Mouse (Mus musculus): ENCODE measurements around the gene Nsmce3. TPM values are rescaled to one million over a fixed set of nuclear protein-coding genes. Genes with fewer than 3 reads are reported as not detected.
A peak's percentile ranks its signal among the peaks of the same experiment; 100 is the strongest.

Nsmce3 gene
- polyA plus RNA-seq (2016; fragmentation: Nextera tagmentation; extraction: Ambion mirVana), result 10.9 and 11.1 TPM in 2 replicates

DNA sequence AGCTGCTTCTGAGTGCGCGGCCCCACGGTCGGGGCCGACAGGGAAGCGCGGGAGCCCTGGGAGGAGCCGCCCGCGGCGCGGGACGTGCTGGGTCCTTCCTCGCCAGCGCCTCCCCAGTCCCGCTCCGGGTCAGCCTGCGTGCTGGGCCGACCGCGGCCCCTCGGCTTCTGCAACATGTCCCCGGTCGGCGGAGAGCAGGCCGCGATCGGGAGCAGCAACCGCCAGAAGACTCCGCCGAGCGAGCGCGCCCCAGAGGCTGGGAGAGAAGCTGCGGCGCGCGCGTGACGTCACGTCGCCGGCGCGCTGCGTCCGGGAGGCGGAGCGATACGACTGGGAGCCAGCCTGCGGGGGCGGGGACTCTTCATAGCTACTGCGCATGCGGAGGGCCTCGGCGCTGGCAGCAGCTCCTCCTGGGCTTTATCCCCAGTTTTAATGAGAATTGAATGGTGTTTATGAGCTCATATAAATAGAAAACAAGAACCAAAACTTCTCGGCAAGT lies at the start of gene Nsmce3:
Nsmce3 (minus strand) TSS at position 255 of the 499 bp plus-strand sequence.
- under 1% methylated on average over 57 of the region's 57 CpGs for WGBS

DNA sequence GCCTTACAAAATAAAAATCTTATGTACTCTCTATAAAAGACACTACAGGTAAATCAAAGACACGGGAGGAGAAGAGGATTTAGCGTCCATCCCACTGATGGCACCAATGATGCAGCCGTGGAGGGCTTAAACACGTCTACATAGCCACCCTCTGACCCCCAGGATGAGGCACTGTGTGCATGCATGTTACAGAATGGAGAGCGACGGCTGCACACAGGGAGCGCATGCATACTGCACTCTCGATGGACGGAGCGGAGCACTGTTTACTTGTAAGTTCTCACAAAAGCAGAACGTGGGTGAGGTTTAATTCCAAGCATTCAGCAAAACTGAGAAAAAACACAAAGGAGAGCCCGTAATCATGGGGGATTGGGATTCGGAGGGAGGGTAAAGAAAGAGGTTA lies 48.4 kb upstream of the Nsmce3 start:
- no peaks in the 10 kb centered on the region for H3K27me3 ChIP-seq
- H3K9me3 ChIP-seq (replicated peaks), result no peaks in the 10 kb centered on the region; the same call in 1 of the 2 replicates
- H3K9ac ChIP-seq, result no peak overlapping the region
- H3K27ac ChIP-seq, result no peak overlapping the region
- H3K4me3 ChIP-seq, result no peak overlapping the region
- H3K4me1 ChIP-seq, result peaks cover 8% of the 10 kb centered on the region; the same call in 1 of the 2 replicates
- no peaks in the 10 kb centered on the region for H3K36me3 ChIP-seq
- ATAC-seq (ENCODE audit: low FRiP score), result no peak
- WGBS, result 74% methylated on average over 13 of the region's 13 CpGs
- H3K4me2 ChIP-seq (replicated peaks), result no peak overlapping the region

More for the DNA sequence above, at the start of gene Nsmce3:
- Histone ChIP-seq H3K27me3 (no peaks in the 10 kb centered on the region), H3K4me3 (peak within 1 kb of the TSS; percentile 87), H3K27ac (peak within 1 kb of the TSS; percentile 96), H3K4me1 (peaks cover 22% of the 10 kb centered on the region), H3K4me2 (replicated peaks) (peak within 1 kb of the TSS; percentile 85), H3K9ac (peak within 1 kb of the TSS; percentile 96), H3K36me3 (0 out of 2 replicates have a peak, but pooled peaks cover 2% of the 10 kb centered on the region), H3K9me3 (replicated peaks) (no peaks in the 10 kb centered on the region)
- peak; percentile 93 for ATAC-seq (ENCODE audit: low FRiP score)

DNA sequence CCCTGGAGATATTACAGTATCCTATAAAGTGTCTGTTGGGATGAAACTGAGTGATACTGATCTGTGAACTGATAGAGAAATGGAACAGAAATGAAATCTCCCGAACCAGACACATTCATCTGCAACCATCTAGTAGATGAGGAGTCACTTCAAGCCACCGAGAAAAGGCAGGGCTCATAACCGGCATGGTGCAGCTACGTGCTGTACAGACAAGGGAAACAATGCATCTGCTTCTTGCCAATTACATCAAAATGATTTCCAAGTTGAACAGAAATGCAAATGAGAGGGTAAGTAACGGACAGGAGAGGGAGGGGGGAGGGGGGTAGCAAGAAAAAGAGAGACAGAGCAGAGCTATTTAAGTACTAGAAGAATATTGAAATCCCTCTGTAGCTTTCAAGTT lies 47.9 kb upstream of the Nsmce3 start:
- ATAC-seq (ENCODE audit: low FRiP score), result 0 out of 2 replicates have a peak, but pooled peaks have one; percentile 50
- H3K4me3 ChIP-seq, result no peak overlapping the region
- H3K9ac ChIP-seq, result no peak overlapping the region
- no peaks in the 10 kb centered on the region for H3K27me3 ChIP-seq
- peaks cover 8% of the 10 kb centered on the region; the same call in 1 of the 2 replicates for H3K4me1 ChIP-seq
- no peaks in the 10 kb centered on the region for H3K36me3 ChIP-seq
- H3K27ac ChIP-seq, result no peak overlapping the region
- H3K9me3 ChIP-seq (replicated peaks), result no peaks in the 10 kb centered on the region; the same call in 1 of the 2 replicates
- WGBS, result 40% methylated on average over 5 of the region's 5 CpGs
- H3K4me2 ChIP-seq (replicated peaks), result no peak overlapping the region

DNA sequence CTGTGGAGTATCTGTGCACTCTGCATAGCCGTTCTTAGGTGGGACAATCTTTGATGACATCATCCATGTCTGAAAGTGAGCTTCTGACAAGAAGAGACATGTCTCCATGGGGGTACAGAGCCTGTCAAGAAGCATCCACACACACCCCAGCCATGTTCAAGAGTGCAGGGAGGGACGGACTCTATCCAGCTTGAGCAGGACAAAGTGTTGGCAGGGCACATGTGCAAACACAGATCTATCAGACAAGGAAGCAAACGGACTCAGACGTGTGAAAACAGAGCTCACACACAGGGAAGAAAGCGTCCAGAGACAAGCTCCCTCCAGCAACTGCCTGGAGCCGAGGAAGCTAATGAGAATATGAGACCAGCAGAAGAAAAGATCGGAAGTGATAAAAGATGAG lies 43.9 kb upstream of the Nsmce3 start:
- peaks cover 8% of the 10 kb centered on the region; the same call in 1 of the 2 replicates for H3K4me1 ChIP-seq
- 61% methylated on average over 7 of the region's 7 CpGs for WGBS
- no peak for ATAC-seq (ENCODE audit: low FRiP score)
- H3K4me3 ChIP-seq, result no peak overlapping the region
- H3K4me2 ChIP-seq (replicated peaks), result no peak overlapping the region
- no peaks in the 10 kb centered on the region for H3K36me3 ChIP-seq
- H3K27ac ChIP-seq, result no peak overlapping the region
- no peak overlapping the region for H3K9ac ChIP-seq
- H3K9me3 ChIP-seq (replicated peaks), result no peaks in the 10 kb centered on the region; the same call in 1 of the 2 replicates
- H3K27me3 ChIP-seq, result no peaks in the 10 kb centered on the region

DNA sequence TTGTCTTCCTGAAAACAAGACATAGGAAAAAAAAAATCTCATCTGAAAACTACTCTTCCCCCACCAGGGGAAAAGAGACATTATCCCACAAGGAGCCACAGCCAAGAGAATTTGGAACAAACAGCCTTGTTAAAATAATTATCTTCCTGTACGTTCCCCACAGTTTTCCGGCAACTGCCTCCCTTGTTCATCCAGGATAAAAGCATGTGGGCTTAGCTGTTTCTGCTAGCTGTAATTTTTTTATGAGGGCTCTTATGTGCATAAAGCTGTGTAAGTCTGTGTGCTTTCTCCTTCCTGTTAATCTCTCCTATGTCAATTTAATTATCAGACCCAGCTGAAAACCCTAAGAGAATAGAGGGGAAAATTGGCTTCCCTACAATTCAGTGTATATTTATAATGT lies 42.3 kb upstream of the Nsmce3 start:
- Histone ChIP-seq H3K9ac (no peak overlapping the region), H3K4me1 (no peaks in the 10 kb centered on the region), H3K36me3 (no peaks in the 10 kb centered on the region), H3K4me3 (no peak overlapping the region), H3K9me3 (replicated peaks) (no peaks in the 10 kb centered on the region; the same call in 1 of the 2 replicates), H3K27me3 (no peaks in the 10 kb centered on the region), H3K4me2 (replicated peaks) (no peak overlapping the region), H3K27ac (no peak overlapping the region)
- 83% methylated on average over 2 of the region's 2 CpGs for WGBS
- ATAC-seq (ENCODE audit: low FRiP score), result no peak

DNA sequence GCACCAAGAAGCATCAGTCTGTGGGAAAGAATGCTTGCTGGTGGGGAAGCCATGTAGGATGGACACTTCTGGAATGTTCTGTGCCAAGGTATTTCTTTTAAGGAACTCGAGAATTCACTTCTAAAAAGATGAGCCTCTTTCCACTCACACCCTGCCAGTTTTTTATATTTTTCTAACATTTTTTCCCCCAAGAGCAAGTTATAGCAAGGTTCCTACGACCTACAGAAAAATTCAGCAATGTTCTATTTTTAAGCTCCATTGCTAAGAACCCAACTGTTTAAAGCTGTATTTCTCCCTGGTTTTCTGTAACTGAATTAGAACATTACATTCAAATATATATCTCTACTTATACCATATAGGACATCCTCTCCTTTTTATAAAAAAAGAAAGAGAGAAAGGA lies 39.1 kb upstream of the Nsmce3 start:
- H3K4me3 ChIP-seq, result no peak overlapping the region
- 84% methylated on average over 2 of the region's 2 CpGs for WGBS
- H3K9me3 ChIP-seq (replicated peaks), result no peaks in the 10 kb centered on the region
- H3K4me1 ChIP-seq, result no peaks in the 10 kb centered on the region
- ATAC-seq (ENCODE audit: low FRiP score), result no peak
- no peaks in the 10 kb centered on the region for H3K36me3 ChIP-seq
- H3K9ac ChIP-seq, result no peak overlapping the region
- no peaks in the 10 kb centered on the region for H3K27me3 ChIP-seq
- no peak overlapping the region for H3K4me2 ChIP-seq (replicated peaks)
- H3K27ac ChIP-seq, result no peak overlapping the region

DNA sequence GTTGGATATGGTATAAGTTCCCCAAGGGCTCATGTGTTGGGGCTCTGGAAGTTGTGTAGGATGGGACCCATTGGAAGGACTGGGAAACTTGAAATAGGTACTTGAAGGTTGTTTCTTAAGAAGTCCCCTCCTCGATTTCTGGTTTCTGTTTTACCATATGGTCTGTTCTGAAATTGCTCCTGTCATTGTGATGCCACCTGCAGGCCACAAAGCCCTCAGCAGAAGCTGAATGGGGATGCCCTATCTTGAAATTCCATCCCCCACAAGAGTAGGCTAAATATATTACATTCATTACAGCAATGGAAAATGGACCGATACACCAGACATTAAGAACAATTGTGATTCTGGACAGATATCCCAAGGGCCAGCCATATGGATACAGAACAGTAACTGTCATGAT lies 37.4 kb upstream of the Nsmce3 start:
- Histone ChIP-seq H3K4me2 (replicated peaks) (no peak overlapping the region), H3K4me3 (no peak overlapping the region), H3K36me3 (no peaks in the 10 kb centered on the region), H3K9ac (no peak overlapping the region), H3K9me3 (replicated peaks) (no peaks in the 10 kb centered on the region), H3K4me1 (no peaks in the 10 kb centered on the region), H3K27ac (no peak overlapping the region), H3K27me3 (no peaks in the 10 kb centered on the region)
- 86% methylated on average over 2 of the region's 2 CpGs for WGBS
- no peak for ATAC-seq (ENCODE audit: low FRiP score)

DNA sequence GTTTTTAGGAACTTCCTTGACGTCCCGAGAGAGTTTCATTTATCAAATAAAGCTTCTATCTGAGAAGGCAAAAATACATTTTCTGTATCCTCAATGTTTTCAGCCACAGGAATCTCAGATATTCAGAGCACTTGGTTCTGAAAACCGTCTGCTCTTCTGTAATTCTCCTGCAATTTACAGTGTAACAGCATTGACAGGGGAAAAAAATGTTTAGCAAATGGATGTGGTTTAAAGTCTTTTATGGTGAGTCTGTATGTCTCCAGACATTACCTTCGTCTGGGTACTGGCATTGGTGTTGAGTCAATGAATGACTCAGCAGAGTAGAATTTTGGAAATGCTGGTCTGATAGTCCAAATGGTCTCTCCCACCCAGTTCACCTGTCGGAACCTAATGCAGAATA lies 34.2 kb upstream of the Nsmce3 start:
- H3K4me3 ChIP-seq, result no peak overlapping the region
- H3K27ac ChIP-seq, result no peak overlapping the region
- 82% methylated on average over 5 of the region's 5 CpGs for WGBS

DNA sequence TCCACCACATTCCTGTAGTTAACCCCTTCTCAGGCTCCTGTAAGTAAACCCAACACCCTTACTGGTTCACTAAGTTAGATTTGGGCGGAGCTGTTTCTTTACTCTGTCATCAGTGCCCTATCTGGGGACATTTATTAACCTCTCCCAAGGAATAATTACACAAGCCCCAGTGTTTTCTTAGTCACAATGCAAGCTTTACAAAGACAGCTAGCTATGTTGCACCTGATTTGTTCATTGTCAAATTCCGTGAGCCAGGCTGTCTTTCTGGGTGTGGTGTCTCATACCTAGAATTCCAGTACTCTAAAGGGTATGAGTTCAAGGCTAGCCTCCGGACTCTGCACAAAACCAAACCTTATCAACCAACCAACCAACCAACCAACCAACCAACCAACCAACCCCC lies 32.7 kb upstream of the Nsmce3 start:
- Histone ChIP-seq H3K4me2 (replicated peaks) (no peak overlapping the region), H3K27me3 (no peaks in the 10 kb centered on the region), H3K27ac (no peak overlapping the region), H3K36me3 (no peaks in the 10 kb centered on the region), H3K9me3 (replicated peaks) (no peaks in the 10 kb centered on the region), H3K4me1 (no peaks in the 10 kb centered on the region), H3K4me3 (no peak overlapping the region), H3K9ac (no peak overlapping the region)
- ATAC-seq (ENCODE audit: low FRiP score), result no peak
- 90% methylated on average over 3 of the region's 3 CpGs for WGBS

More for the DNA sequence above, 34.2 kb upstream of the Nsmce3 start:
- no peaks in the 10 kb centered on the region for H3K4me1 ChIP-seq
- no peak overlapping the region for H3K9ac ChIP-seq
- no peak for ATAC-seq (ENCODE audit: low FRiP score)
- no peaks in the 10 kb centered on the region for H3K27me3 ChIP-seq
- no peaks in the 10 kb centered on the region for H3K36me3 ChIP-seq
- H3K4me2 ChIP-seq (replicated peaks), result no peak overlapping the region
- no peaks in the 10 kb centered on the region for H3K9me3 ChIP-seq (replicated peaks)

DNA sequence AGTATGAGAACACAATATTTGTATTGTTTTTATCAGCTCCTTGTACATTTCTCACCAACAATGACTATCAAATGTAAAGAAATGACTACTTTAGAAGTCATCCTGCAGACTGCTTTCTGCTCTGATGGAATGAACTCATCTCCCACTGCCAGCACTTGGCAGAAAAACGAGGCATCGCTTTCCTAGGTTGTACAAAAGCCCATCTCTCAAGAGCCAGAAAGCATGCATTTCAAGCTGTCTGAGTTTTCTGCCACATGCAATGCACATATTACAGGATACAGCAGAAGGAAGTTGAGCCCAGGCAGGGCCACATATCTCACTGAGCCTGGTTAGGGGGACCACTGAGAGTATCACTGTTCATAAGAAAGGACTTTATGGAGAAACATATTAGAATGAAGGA lies 27.5 kb upstream of the Nsmce3 start:
- Histone ChIP-seq H3K9me3 (replicated peaks) (no peaks in the 10 kb centered on the region), H3K4me1 (peaks cover 6% of the 10 kb centered on the region), H3K27me3 (no peaks in the 10 kb centered on the region; the same call in 1 of the 2 replicates), H3K36me3 (no peaks in the 10 kb centered on the region), H3K9ac (no peak overlapping the region), H3K4me2 (replicated peaks) (no peak overlapping the region), H3K4me3 (no peak overlapping the region), H3K27ac (no peak overlapping the region)
- ATAC-seq (ENCODE audit: low FRiP score), result no peak
- WGBS, result 88% methylated on average over 2 of the region's 2 CpGs

DNA sequence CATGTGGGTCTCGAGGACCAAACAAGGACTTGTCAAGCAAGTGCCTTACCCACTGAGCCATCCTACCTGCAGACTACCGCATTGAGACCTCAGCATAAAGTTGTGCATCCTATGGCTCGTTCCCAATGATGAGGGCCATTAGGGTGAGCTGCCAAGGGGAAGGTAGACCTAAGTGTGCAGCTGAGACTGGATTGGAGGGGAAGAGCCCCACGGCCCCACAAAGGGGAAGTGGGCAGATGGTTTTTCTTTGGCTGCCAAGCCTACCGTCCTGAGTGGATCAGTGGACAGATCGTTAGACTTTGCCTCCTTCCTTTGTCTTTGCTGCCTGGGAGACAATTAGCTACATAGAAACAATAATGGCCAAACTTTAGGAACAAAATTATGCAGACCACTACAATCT lies 23.8 kb upstream of the Nsmce3 start:
- H3K4me2 ChIP-seq (replicated peaks), result no peak overlapping the region
- H3K4me3 ChIP-seq, result no peak overlapping the region
- ATAC-seq (ENCODE audit: low FRiP score), result no peak
- H3K36me3 ChIP-seq, result no peaks in the 10 kb centered on the region
- H3K9me3 ChIP-seq (replicated peaks), result no peaks in the 10 kb centered on the region
- no peaks in the 10 kb centered on the region; the same call in 1 of the 2 replicates for H3K27me3 ChIP-seq
- H3K27ac ChIP-seq, result no peak overlapping the region
- peaks cover 7% of the 10 kb centered on the region for H3K4me1 ChIP-seq
- 89% methylated on average over 6 of the region's 6 CpGs for WGBS
- H3K9ac ChIP-seq, result no peak overlapping the region

DNA sequence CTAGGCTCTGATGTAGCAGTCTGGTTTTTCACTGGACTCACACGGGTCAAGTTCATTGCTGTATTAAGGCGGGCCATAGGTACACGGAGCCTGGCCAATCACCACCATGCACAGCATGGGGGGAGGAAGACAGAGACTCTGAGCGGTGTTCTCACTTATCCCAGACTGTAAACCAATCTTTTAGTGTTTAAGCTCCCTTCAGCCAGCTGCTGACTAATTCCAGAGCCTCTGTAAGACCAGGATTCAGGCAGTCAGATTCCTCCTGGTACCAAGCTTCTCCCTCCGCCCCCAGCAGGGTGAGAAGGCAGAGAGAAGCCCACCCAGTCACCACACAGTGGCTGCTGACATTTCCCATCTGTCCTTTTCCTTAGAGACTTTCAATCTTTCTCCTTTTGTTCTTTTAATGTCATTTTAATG lies 22.9 kb upstream of the Nsmce3 start:
- Histone ChIP-seq H3K9ac (no peak overlapping the region), H3K27ac (no peak overlapping the region), H3K9me3 (replicated peaks) (no peaks in the 10 kb centered on the region), H3K27me3 (no peaks in the 10 kb centered on the region; the same call in 1 of the 2 replicates), H3K4me2 (replicated peaks) (no peak overlapping the region), H3K36me3 (no peaks in the 10 kb centered on the region), H3K4me3 (no peak overlapping the region), H3K4me1 (peaks cover 7% of the 10 kb centered on the region)
- WGBS, result 49% methylated on average over 5 of the region's 5 CpGs
- 0 out of 2 replicates have a peak, but pooled peaks have one; percentile 38 for ATAC-seq (ENCODE audit: low FRiP score)

DNA sequence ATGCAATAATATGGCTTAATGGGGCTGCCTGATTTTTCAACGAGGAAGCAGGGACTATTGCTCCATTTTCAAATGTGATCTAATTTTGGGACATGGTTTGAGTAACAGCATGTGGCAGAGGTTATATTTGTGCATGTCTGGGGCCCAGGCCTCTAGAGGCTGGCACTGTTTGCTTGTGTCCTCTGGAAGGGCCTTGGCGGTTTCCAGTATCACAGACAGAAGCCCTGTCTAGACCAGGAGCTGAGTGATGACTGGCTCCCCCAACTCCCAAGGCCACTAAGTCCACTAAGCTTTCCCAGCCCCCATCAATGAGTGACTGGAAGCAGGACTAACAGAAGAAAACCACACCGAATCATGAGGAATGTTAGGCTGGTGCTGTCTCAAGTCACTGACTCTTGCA lies 18.3 kb upstream of the Nsmce3 start:
- Histone ChIP-seq H3K4me2 (replicated peaks) (no peak overlapping the region), H3K27ac (no peak overlapping the region), H3K9ac (no peak overlapping the region), H3K36me3 (no peaks in the 10 kb centered on the region), H3K4me3 (no peak overlapping the region), H3K9me3 (replicated peaks) (no peaks in the 10 kb centered on the region), H3K27me3 (no peaks in the 10 kb centered on the region), H3K4me1 (peaks cover 7% of the 10 kb centered on the region)
- WGBS, result 71% methylated on average over 3 of the region's 3 CpGs
- no peak for ATAC-seq (ENCODE audit: low FRiP score)
